Mouse (Mus musculus) forebrain, postnatal 0 days (tissue): ENCODE measurements around the gene Tiam2. TPM values are rescaled to one million over a fixed set of nuclear protein-coding genes. Genes with fewer than 3 reads are reported as not detected.

Experiments used
- ATAC-seq: fragments of 200-750 bp; cut with Nextera tagmentation; 2 replicates; pipeline ENCODE4 v1.8.0; 2017; ENCODE audit warnings: mild to moderate bottlenecking, moderate library complexity
- DNase-seq: peaks from one replicate; pipeline ENCODE4 v3.0.0-alpha.2; 2015
- H3K27ac ChIP-seq: fragments of 300-500 bp; sonication (generic); 2 replicates; pipeline ENCODE4 v1.5.1; 2014; ENCODE audit warnings: low read depth, mild to moderate bottlenecking, antibody characterized with exemption, low read length, moderate library complexity, mixed read lengths
- H3K27me3 ChIP-seq: fragments of 300-500 bp; sonication (generic); 2 replicates; pipeline ENCODE4 v1.6.1; 2014; ENCODE audit warnings: mild to moderate bottlenecking, low read length, mixed read lengths; ENCODE audit not compliant: insufficient read depth
- H3K36me3 ChIP-seq: fragments of 300-500 bp; sonication (generic); 2 replicates; pipeline ENCODE4 v1.6.1; 2014; ENCODE audit warnings: mild to moderate bottlenecking, moderate library complexity; ENCODE audit not compliant: insufficient read depth
- H3K4me1 ChIP-seq: fragments of 300-500 bp; sonication (generic); 2 replicates; pipeline ENCODE4 v1.6.1; 2014; ENCODE audit warnings: antibody characterized with exemption; ENCODE audit not compliant: insufficient read depth
- H3K4me2 ChIP-seq: fragments of 300-500 bp; sonication (generic); 2 replicates; pipeline ENCODE4 v1.6.1; 2014; ENCODE audit warnings: low read depth, mild to moderate bottlenecking, moderate library complexity
- H3K4me3 ChIP-seq: fragments of 300-500 bp; sonication (generic); 2 replicates; pipeline ENCODE4 v1.5.1; 2014; ENCODE audit warnings: low read depth, low read length, mixed read lengths
- H3K9ac ChIP-seq: fragments of 300-500 bp; sonication (generic); 2 replicates; pipeline ENCODE4 v1.6.1; 2014; ENCODE audit warnings: mild to moderate bottlenecking
- H3K9me3 ChIP-seq: fragments of 300-500 bp; sonication (generic); 2 replicates; pipeline ENCODE4 v1.6.1; 2016; ENCODE audit warnings: low read length
- CTCF ChIP-seq: sonication (generic); IDR thresholded peaks from 2 replicates; pipeline ENCODE4 v1.5.1; 2016; ENCODE audit warnings: antibody characterized with exemption, control low read depth, low read depth
- WGBS: fragments of 180-500 bp; shearing (Covaris S2); extraction: QIAGEN DNeasy Blood & Tissue Kit; methylation state at CpG from one replicate; pipeline ENCODE4 v1.1.7; 2014; 5-methylcytosine and 5-hydroxymethylcytosine counted together
- polyA plus RNA-seq: library from polyadenylated mRNA; unstranded; fragments of >200 nt; fragmentation: Nextera tagmentation; extraction: Ambion mirVana; gene quantifications from 2 replicates; pipeline ENCODE4 v1.2.1, GENCODE M21; 2015
- total RNA-seq: library from RNA; depleted of rRNA; stranded (reverse); fragments of >200 nt; gene quantifications from 2 replicates; pipeline ENCODE4 v1.2.3, GENCODE M21; 2014

Gene Tiam2
- total and polyA plus RNA-seq, 2 experiments from 2014 or later: 26.4 to 71.5 TPM

DNA sequence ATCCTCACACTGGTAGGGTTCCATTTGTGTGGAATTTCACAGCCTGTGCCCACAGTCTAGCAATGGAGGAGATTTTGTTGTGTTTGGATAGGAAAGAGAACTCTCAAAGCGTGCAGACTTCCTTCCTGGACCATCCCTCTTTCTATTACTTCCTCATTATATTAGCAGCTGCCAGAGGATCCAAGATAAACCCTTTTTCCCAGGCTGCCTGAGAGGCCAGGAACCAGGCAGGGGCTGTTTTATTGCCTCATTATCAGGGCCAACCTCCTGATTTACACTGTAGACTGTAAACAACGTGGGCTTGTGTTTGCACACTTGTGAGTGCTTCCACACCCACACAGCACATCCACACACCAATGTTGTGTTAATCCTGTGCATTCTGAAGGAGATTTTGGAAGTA is 31.3 kb upstream of the Tiam2 start:
- Histone ChIP-seq H3K4me1 (no peaks in the 10 kb centered on the region), H3K36me3 (peaks cover 15% of the 10 kb centered on the region), H3K4me3 (no peak overlapping the region)

DNA sequence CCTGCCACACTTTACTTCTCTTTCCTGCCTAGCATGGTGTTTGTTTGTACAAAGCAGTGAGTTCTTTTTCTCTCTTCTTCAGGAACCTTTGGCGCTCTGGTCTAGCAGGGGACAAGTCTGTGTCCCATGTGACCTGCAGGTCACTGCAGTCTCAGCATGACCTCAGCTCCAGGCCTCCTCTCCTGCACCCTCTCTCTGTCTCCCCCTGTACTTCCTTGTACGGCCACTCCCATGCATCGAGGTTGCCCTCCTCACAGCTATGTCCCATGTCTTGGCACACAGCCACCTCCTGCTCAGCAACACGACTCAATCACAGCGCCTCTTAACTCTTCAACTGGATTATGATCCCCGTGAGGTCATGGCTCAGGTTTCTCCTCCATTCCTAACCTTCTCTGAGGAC is 26.9 kb upstream of the Tiam2 start:
- Histone ChIP-seq H3K27ac (no peak overlapping the region), H3K27me3 (no peaks in the 10 kb centered on the region), H3K4me3 (no peak overlapping the region), H3K4me1 (no peaks in the 10 kb centered on the region), H3K4me2 (no peak overlapping the region), H3K36me3 (no peaks in the 10 kb centered on the region), H3K9ac (no peak overlapping the region), H3K9me3 (no peaks in the 10 kb centered on the region)
- no peak for TF ChIP-seq CTCF
- 78% methylated on average over 6 of the region's 6 CpGs for WGBS
- ATAC-seq (no peak), DNase-seq (no peak)

More for the DNA sequence above, 31.3 kb upstream of the Tiam2 start:
- Histone ChIP-seq H3K27ac (no peak overlapping the region), H3K9ac (no peak overlapping the region), H3K9me3 (no peaks in the 10 kb centered on the region), H3K4me2 (no peak overlapping the region), H3K27me3 (no peaks in the 10 kb centered on the region)
- ATAC-seq (no peak), DNase-seq (no peak)
- WGBS: 63% methylated on average over 2 of the region's 2 CpGs
- no peak for TF ChIP-seq CTCF

DNA sequence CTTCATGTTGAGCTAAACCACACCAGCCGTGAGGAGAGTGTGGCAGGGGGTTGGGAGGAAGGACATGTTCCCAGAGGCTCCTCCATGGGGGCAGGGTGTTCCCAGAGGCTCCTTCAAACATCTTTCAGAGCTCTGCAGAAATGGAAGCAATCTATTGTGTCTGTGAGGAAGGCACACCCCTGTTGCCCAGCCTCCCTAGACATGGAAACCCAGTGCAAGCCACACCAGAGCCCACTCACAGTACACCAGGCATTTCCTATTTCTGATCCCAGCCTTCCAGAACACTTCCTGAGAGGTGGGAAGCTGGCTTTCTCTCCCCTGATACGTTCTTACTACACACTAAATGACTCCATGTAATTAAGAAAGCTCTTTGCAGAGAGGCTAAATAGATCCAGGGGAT is 20.4 kb upstream of the Tiam2 start:
- 57% methylated on average over 2 of the region's 2 CpGs for WGBS
- no peaks in the 10 kb centered on the region for H3K27me3 ChIP-seq
- no peaks in the 10 kb centered on the region; the same call in 1 of the 2 replicates for H3K36me3 ChIP-seq
- ATAC-seq: no peak
- no peaks in the 10 kb centered on the region for H3K4me1 ChIP-seq
- H3K9me3 ChIP-seq: no peaks in the 10 kb centered on the region
- no peak overlapping the region for H3K9ac ChIP-seq
- no peak overlapping the region for H3K4me3 ChIP-seq
- TF ChIP-seq CTCF: no peak
- H3K27ac ChIP-seq: no peak overlapping the region
- no peak overlapping the region for H3K4me2 ChIP-seq
- no peak for DNase-seq

DNA sequence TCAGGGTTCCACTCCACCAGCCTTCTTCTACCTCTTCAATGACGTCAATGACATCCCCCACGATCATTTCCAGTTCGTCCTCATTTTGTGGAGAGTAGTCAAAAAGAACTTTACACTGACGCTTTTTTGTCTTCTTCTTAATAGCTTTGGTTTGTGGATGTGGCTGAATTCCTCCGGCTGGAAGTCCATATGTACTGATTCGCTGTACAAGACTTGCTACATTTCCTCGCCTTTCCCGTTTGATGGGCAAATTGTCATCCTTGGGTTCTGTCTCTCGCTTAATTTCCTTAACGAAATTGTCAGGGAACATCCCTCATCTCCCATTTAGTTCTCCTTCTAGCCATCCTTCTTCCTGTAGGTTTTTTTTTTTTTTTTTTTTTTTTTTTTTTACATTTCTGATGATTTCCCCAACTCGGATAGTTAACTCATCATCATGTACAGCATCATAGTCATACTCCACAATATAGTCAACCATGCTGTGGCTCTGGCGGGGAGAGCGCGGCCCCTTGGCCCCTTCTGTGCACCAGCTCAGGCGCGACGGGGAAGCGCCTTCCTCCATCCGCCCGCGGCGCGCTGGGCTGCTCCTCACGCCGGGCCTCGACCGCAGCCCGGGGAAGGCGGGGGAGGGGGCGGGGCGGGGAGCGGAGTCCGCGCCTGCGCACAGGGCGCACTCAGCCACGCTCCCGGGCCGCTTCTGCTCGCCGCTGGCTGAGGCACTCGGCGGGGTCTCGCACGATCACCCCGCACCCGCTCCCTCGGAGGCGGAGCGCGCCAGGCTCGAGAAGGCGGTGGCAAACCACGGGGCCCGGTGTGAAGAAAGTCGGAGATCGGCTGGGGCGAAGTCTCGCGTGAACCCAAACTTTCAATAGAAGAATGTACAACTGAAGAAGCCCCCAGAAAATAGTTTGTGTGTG is 12.4 kb upstream of the Tiam2 start:
- 4% methylated on average over 57 of the region's 60 CpGs for WGBS
- ATAC-seq (peak; percentile 96), DNase-seq (peak; percentile 87)
- TF ChIP-seq CTCF: no peak
- peak overlapping the region; percentile 50 for H3K9ac ChIP-seq
- H3K27me3 ChIP-seq: no peaks in the 10 kb centered on the region
- H3K4me1 ChIP-seq: 0 out of 2 replicates have a peak, but pooled peaks cover 4% of the 10 kb centered on the region
- peak overlapping the region; percentile 62; the same call in 1 of the 2 replicates for H3K27ac ChIP-seq
- peak overlapping the region; percentile 66 for H3K4me2 ChIP-seq
- no peaks in the 10 kb centered on the region for H3K9me3 ChIP-seq
- H3K36me3 ChIP-seq: no peaks in the 10 kb centered on the region
- H3K4me3 ChIP-seq: peak overlapping the region; percentile 48

DNA sequence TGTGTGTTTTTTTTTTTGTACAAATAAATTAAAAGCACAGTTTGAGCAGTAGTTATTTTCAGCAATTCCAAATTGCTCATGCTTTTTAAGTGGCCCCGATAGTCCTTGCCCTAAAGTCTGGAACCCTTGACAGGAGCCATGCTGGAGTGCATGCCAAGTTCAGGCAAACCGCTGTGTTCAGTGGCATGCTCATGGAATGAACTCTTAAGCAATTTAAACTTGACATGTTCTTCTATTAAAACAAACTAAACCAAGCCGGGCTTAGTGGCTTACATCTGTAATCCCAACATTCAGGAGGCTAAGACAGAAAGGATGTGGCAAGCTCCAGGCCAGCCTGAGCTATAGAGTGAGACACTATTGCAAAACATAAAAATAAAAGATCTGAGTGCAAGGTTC is 11.8 kb upstream of the Tiam2 start:
- peak overlapping the region; percentile 48 for H3K4me3 ChIP-seq
- ATAC-seq: no peak
- WGBS: 30% methylated on average over 3 of the region's 3 CpGs
- H3K9ac ChIP-seq: no peak overlapping the region
- H3K9me3 ChIP-seq: no peaks in the 10 kb centered on the region
- 0 out of 2 replicates have a peak, but pooled peaks cover 4% of the 10 kb centered on the region for H3K4me1 ChIP-seq
- no peak for DNase-seq
- no peak overlapping the region for H3K27ac ChIP-seq
- H3K36me3 ChIP-seq: no peaks in the 10 kb centered on the region
- no peaks in the 10 kb centered on the region for H3K27me3 ChIP-seq
- TF ChIP-seq CTCF: no peak
- peak overlapping the region; percentile 66 for H3K4me2 ChIP-seq

- Histone ChIP-seq H3K4me1 (0 out of 2 replicates have a peak, but pooled peaks cover 4% of the 10 kb centered on the region), H3K27ac (no peak overlapping the region), H3K9me3 (no peaks in the 10 kb centered on the region), H3K4me2 (no peak overlapping the region), H3K27me3 (no peaks in the 10 kb centered on the region), H3K36me3 (no peaks in the 10 kb centered on the region), H3K4me3 (no peak overlapping the region), H3K9ac (no peak overlapping the region)
- TF ChIP-seq CTCF: no peak
- ATAC-seq (no peak), DNase-seq (no peak)
- WGBS: 88% methylated on average over 4 of the region's 4 CpGs
These were observed 10.8 kb upstream of the Tiam2 start for GRCm38 (mm10) chr17:3315581-3315980.

DNA sequence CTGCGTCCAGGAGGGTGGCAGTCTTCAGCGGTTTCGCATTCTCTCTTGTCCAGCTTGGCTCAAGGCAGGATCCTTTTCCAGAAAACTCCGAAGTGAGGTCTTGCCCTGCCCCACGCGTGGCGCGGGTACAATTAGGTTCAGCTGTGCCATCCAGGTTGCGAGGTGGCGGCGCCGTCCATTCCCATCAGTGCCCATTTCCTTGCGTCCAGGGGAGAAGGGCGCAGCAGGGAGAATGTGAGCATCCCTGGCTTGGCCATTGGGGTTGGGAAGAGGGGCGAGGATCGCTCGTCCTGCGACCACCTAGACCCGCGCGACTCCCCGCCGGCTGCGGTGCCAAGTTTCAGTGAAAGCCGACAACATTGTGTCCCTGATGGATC is 518 bp downstream of the Tiam2 start:
- H3K9me3 ChIP-seq: no peaks in the 10 kb centered on the region
- H3K9ac ChIP-seq: peak overlapping the region; percentile 71
- peak overlapping the region; percentile 82 for H3K27ac ChIP-seq
- H3K4me2 ChIP-seq: peak overlapping the region; percentile 80
- no peaks in the 10 kb centered on the region for H3K36me3 ChIP-seq
- H3K4me3 ChIP-seq: peak overlapping the region; percentile 61
- H3K4me1 ChIP-seq: 0 out of 2 replicates have a peak, but pooled peaks cover 18% of the 10 kb centered on the region
- WGBS: under 1% methylated on average over 25 of the region's 25 CpGs
- no peak for TF ChIP-seq CTCF
- no peak for ATAC-seq
- DNase-seq: no peak
- no peaks in the 10 kb centered on the region for H3K27me3 ChIP-seq
